Mouse (Mus musculus): ENCODE data around the gene Pold2.

DNA sequence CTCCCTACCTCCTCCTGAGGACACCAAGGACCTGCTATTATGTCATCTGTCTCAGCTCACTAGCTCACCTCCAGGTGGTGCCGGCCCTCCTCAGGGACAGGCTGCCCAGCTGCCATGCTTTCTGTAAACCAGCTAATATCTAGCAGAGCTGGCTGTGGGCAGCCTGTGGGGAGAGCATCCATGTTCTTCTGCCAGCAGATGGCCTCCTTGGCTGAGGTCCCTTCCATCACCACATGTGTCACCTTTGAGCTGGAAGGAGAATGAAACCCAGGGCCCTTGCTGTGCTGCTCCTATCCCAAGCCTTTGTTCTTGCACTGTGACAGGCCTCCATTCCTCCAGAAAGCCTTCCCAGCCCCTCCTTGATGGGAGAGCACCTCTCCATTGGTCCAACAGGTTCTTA is 42.0 kb downstream of the Pold2 start:
- TF ChIP-seq POLR2A (IDR thresholded peaks at IDR 0.05; ENCODE audit: low read depth, low read length): no peak
- TF ChIP-seq CTCF (IDR thresholded peaks at IDR 0.05; ENCODE audit: extremely low read depth, insufficient read length, insufficient replicate concordance, low read depth, low read length): peak; percentile 26; the same call in 1 of the 2 replicates

Measured in small intestine, adult 2 months (tissue).